Mouse (Mus musculus) ES-Bruce4 (cell line): ENCODE measurements around the gene Cc2d2b. TPM values are rescaled to one million over a fixed set of nuclear protein-coding genes. Genes with fewer than 3 reads are reported as not detected.

Experiments used
- H3K27ac ChIP-seq: 2 replicates; pipeline ENCODE4 v1.5.1; 2012; ENCODE audit warnings: low read length, inconsistent platforms; ENCODE audit not compliant: insufficient read depth
- H3K27me3 ChIP-seq: 2 replicates; pipeline ENCODE4 v1.6.1; 2012; ENCODE audit warnings: mild to moderate bottlenecking, low read length, inconsistent platforms; ENCODE audit not compliant: control insufficient read depth, poor library complexity, insufficient read depth, severe bottlenecking
- H3K36me3 ChIP-seq: 2 replicates; pipeline ENCODE4 v1.6.1; 2012; ENCODE audit warnings: inconsistent platforms, mild to moderate bottlenecking, low read length, moderate library complexity; ENCODE audit not compliant: control insufficient read depth, poor library complexity, insufficient read depth, severe bottlenecking
- H3K4me1 ChIP-seq: one replicate; pipeline ENCODE4 v1.8.1; 2011; ENCODE audit warnings: low read length; ENCODE audit not compliant: control insufficient read depth, insufficient read depth
- H3K4me3 ChIP-seq: 2 replicates; pipeline ENCODE4 v1.5.1; 2011; ENCODE audit warnings: low read depth, mild to moderate bottlenecking, low read length
- H3K9ac ChIP-seq: 2 replicates; pipeline ENCODE4 v1.6.1; 2012; ENCODE audit warnings: low read depth, mild to moderate bottlenecking, inconsistent platforms; ENCODE audit not compliant: poor library complexity, severe bottlenecking
- H3K9me3 ChIP-seq: replicated peaks from 2 replicates; pipeline ENCODE4 v1.6.1; 2012; ENCODE audit warnings: mild to moderate bottlenecking, low read length, inconsistent platforms; ENCODE audit not compliant: control insufficient read depth, poor library complexity, insufficient read depth, severe bottlenecking
- CTCF ChIP-seq: IDR thresholded peaks from one replicate; pipeline ENCODE4 v1.8.1; 2011; ENCODE audit warnings: low read depth, low read length
- EP300 ChIP-seq: IDR thresholded peaks from 2 replicates; pipeline ENCODE4 v1.6.1; 2011; ENCODE audit warnings: low read depth, low read length; ENCODE audit not compliant: insufficient read depth
- POLR2A ChIP-seq: IDR thresholded peaks from one replicate; pipeline ENCODE4 v1.8.1; 2011; ENCODE audit warnings: low read length; ENCODE audit not compliant: insufficient read depth
- polyA plus RNA-seq: library from polyadenylated mRNA; stranded (reverse); fragments of >200 nt; gene quantifications from 2 replicates; pipeline ENCODE4 v1.2.4, GENCODE M21; 2011; ENCODE audit warnings: low read depth; ENCODE audit not compliant: missing spikeins, insufficient read depth, insufficient read length

The Cc2d2b gene
- polyA plus RNA-seq, 1 experiment, result 0.60 TPM

DNA sequence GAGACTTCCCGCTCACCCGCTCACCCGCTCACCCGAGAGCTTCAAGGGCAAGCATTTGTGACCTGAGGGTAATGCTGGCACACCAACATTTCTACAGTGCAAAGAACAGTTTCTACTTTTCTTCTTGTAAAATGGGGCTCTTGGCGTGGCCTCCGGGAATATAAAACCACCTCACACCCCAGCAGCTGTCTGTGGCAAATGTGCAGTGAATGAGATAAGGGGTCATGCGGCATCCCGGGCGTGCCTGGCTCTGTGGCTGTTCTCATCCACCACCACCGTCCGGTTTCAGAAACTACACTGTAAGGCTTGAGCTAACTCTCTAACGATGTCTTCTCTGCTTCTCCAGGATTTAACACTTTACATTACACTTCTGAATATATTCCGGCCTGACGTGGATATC is 64.8 kb downstream of the Cc2d2b start:
- Histone ChIP-seq H3K4me1 (no peaks in the 10 kb centered on the region), H3K9ac (no peak overlapping the region), H3K36me3 (no peaks in the 10 kb centered on the region), H3K27me3 (no peaks in the 10 kb centered on the region; the same call in 1 of the 2 replicates), H3K9me3 (no peaks in the 10 kb centered on the region), H3K4me3 (no peak overlapping the region), H3K27ac (no peak overlapping the region)
- TF ChIP-seq CTCF (no peak), POLR2A (no peak), EP300 (no peak)

DNA sequence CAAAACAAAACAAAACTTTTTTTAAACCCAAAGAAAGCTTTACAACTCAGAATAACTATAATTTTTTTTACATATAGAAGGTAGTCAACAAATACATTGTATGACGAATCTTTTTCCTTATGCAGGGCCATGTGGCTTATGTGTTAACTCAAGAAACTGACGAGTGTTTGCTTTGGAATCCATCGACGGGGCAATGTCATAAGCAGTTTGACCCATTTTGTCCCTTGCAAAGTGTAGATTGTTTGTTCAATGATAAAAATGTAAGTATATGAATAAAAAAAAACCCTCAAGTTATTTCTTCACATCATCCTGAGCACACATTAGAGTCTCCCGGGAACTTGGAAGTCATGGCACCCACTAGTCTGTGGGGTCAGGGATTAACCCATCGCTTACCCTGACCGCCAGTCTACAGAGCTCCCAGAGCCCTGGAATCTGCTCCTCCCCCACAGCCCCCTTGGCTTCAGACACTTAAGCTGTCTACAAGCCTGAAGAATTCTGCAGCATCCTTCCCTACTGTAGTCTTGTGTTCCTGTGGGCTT is 67.2 kb downstream of the Cc2d2b start:
- no peaks in the 10 kb centered on the region for H3K4me1 ChIP-seq
- H3K9me3 ChIP-seq, result no peaks in the 10 kb centered on the region
- TF ChIP-seq CTCF (no peak), EP300 (no peak), POLR2A (no peak)
- no peak overlapping the region for H3K4me3 ChIP-seq
- H3K9ac ChIP-seq, result no peak overlapping the region
- no peak overlapping the region for H3K27ac ChIP-seq
- no peaks in the 10 kb centered on the region; the same call in 1 of the 2 replicates for H3K27me3 ChIP-seq
- no peaks in the 10 kb centered on the region for H3K36me3 ChIP-seq

DNA sequence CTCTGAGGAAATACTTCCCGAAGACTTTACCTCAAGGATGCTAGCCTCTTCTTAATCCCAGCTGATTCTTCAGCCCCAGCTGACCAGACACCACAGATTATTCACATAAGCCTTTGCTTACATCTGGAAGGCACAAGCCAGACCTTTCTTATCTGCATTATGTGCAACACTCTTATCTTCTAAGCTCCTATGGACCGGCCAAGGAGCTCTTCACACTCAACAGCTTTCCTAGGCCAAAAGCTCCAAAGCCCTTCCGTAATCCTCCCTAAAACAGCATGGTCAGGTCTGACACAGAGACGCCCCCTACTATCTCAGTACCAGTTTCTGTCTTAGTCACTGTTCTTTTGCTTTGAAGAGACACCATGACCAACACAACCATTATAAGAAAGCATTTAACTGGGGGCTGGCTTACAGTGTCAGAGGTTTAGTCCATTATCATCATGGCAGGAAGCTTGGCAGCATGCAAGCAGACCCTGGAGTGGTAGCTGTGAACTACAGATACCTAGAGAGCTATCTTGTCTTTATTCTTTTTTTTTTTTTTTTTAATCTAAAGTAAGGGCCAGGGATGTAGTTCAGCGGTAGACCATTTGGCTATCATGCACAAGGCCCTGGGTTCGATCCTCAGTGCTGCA is 69.5 kb downstream of the Cc2d2b start:
- Histone ChIP-seq H3K27me3 (no peaks in the 10 kb centered on the region; the same call in 1 of the 2 replicates), H3K4me1 (no peaks in the 10 kb centered on the region), H3K9me3 (no peaks in the 10 kb centered on the region), H3K9ac (no peak overlapping the region), H3K4me3 (no peak overlapping the region), H3K36me3 (no peaks in the 10 kb centered on the region), H3K27ac (no peak overlapping the region)
- TF ChIP-seq POLR2A (no peak), EP300 (no peak), CTCF (no peak)

DNA sequence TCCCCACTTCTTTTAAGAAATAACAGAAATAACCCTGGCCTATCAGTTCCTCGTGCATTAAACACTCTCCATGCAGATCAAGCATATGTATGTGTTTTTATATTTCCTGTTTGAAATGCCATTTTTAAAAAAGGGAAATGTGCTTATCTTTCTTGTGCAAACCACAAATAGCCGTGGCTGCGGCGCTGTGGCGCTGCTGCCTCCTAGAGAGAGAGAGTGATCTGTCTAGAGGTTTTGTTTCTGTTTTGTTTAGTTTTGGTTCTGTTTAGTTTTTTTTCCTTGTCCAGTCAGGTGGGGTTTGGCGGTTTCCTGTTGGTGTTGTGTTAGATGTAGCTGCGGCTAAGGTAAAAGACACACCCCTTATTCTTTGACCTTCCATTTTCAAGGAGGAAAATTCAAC is 70.2 kb downstream of the Cc2d2b start:
- Histone ChIP-seq H3K36me3 (no peaks in the 10 kb centered on the region), H3K9me3 (no peaks in the 10 kb centered on the region), H3K4me1 (no peaks in the 10 kb centered on the region), H3K27me3 (no peaks in the 10 kb centered on the region; the same call in 1 of the 2 replicates), H3K27ac (no peak overlapping the region), H3K4me3 (no peak overlapping the region), H3K9ac (no peak overlapping the region)
- TF ChIP-seq POLR2A (no peak), CTCF (no peak), EP300 (no peak)

DNA sequence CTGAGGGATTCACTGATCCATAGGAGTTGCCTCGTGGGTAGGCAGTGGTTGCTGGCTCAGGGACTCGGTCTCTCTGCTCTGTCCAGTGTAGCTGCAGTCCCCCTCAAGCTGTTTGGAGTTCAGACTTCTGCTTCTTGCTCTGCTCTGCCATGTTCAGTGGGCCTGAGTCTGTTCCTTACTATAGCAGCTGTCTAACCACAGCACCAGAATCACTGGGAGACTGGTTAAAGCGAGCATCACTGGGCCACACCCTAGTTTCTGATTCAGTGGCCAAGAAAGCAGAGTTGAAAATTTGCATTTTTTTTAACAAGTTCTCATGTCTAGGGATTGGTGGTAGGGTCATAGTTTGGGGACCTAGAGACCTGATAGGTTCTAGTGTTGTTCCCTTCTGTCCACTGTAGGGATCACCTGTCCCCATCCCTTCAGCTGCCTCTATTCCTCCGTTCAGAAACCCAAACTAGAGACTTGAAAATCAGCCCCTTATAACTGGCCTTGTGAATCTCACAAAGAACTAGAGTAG is 72.8 kb downstream of the Cc2d2b start:
- TF ChIP-seq CTCF, result no peak
- no peak for TF ChIP-seq EP300
- TF ChIP-seq POLR2A, result no peak
- H3K36me3 ChIP-seq, result no peaks in the 10 kb centered on the region
- H3K9ac ChIP-seq, result no peak overlapping the region
- H3K4me3 ChIP-seq, result no peak overlapping the region
- H3K4me1 ChIP-seq, result no peaks in the 10 kb centered on the region
- no peaks in the 10 kb centered on the region for H3K27me3 ChIP-seq
- no peak overlapping the region for H3K27ac ChIP-seq
- no peaks in the 10 kb centered on the region for H3K9me3 ChIP-seq

DNA sequence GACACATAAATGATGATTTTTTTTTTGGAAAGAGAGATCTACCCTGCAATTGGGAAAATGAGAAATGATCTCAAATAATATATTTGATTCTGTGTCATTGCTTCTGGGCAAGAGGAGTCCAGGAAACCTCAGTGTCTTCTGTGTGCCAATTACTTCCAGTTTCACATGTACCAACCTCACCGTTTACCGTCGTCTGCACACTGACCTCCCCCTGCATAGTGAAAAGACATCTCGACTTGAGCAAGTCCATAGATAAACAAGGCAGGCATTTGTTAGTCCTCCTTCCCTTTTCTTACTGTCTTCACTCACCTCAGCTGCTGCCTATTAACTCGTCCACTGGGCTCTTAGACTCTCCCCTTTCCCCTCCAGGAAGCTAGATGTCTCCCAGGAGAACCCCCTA is 77.1 kb downstream of the Cc2d2b start:
- Histone ChIP-seq H3K9me3 (no peaks in the 10 kb centered on the region), H3K4me3 (no peak overlapping the region), H3K27ac (no peak overlapping the region), H3K36me3 (no peaks in the 10 kb centered on the region), H3K27me3 (no peaks in the 10 kb centered on the region), H3K9ac (no peak overlapping the region), H3K4me1 (peaks cover 2% of the 10 kb centered on the region)
- no peak for TF ChIP-seq EP300
- no peak for TF ChIP-seq POLR2A
- no peak for TF ChIP-seq CTCF
